Mouse (Mus musculus) forebrain, embryonic 11.5 days (tissue): Measurements from ENCODE around the gene Anpep. TPM values are rescaled to one million over a fixed set of nuclear protein-coding genes. Genes with fewer than 3 reads are reported as not detected.

Source experiments
- ATAC-seq: fragments of 200-750 bp; cut with Nextera tagmentation; replicated peaks from 2 replicates; pipeline ENCODE4 v1.8.0; 2017; ENCODE audit warnings: moderate TSS enrichment; ENCODE audit not compliant: low FRiP score
- DNase-seq: peaks from one replicate; pipeline ENCODE4 v3.0.0-alpha.2; 2017; ENCODE audit warnings: low spot score
- H3K27ac ChIP-seq: fragments of 300-500 bp; sonication (generic); 2 replicates; pipeline ENCODE4 v1.5.1; 2014; ENCODE audit warnings: low read depth, low read length
- H3K27me3 ChIP-seq: fragments of 300-500 bp; sonication (generic); 2 replicates; pipeline ENCODE4 v1.6.1; 2014; ENCODE audit warnings: mild to moderate bottlenecking, low read length, mixed read lengths; ENCODE audit not compliant: control insufficient read depth, insufficient read depth
- H3K36me3 ChIP-seq: fragments of 300-500 bp; sonication (generic); 2 replicates; pipeline ENCODE4 v1.6.1; 2014; ENCODE audit warnings: mild to moderate bottlenecking, low read length, moderate library complexity, mixed read lengths; ENCODE audit not compliant: control insufficient read depth, insufficient read depth
- H3K4me1 ChIP-seq: fragments of 300-500 bp; sonication (generic); replicated peaks from 2 replicates; pipeline ENCODE4 v1.6.1; 2014; ENCODE audit warnings: low read length, mixed read lengths; ENCODE audit not compliant: control insufficient read depth, insufficient read depth
- H3K4me2 ChIP-seq: fragments of 300-500 bp; sonication (generic); 2 replicates; pipeline ENCODE4 v1.6.1; 2014; ENCODE audit warnings: low read depth, mild to moderate bottlenecking, low read length, moderate library complexity, mixed read lengths; ENCODE audit not compliant: severe bottlenecking
- H3K4me3 ChIP-seq: fragments of 300-500 bp; sonication (generic); 2 replicates; pipeline ENCODE4 v1.5.1; 2014; ENCODE audit warnings: low read depth, low read length
- H3K9ac ChIP-seq: fragments of 300-500 bp; sonication (generic); 2 replicates; pipeline ENCODE4 v1.6.1; 2014; ENCODE audit warnings: low read length
- H3K9me3 ChIP-seq: fragments of 300-500 bp; sonication (generic); 2 replicates; pipeline ENCODE4 v1.6.1; 2016; ENCODE audit warnings: low read length, mixed read lengths; ENCODE audit not compliant: control insufficient read depth
- WGBS: fragments of 180-500 bp; shearing (Covaris S2); extraction: QIAGEN DNeasy Blood & Tissue Kit; methylation state at CpG from one replicate; pipeline ENCODE4 v1.1.7; 2014; 5-methylcytosine and 5-hydroxymethylcytosine counted together
- polyA plus RNA-seq: library from polyadenylated mRNA; unstranded; fragments of >200 nt; fragmentation: Nextera tagmentation; extraction: Ambion mirVana; gene quantifications from 2 replicates; pipeline ENCODE4 v1.2.1, GENCODE M21; 2014

Anpep gene
- 4.1 and 4.6 TPM in 2 replicates for polyA plus RNA-seq

DNA sequence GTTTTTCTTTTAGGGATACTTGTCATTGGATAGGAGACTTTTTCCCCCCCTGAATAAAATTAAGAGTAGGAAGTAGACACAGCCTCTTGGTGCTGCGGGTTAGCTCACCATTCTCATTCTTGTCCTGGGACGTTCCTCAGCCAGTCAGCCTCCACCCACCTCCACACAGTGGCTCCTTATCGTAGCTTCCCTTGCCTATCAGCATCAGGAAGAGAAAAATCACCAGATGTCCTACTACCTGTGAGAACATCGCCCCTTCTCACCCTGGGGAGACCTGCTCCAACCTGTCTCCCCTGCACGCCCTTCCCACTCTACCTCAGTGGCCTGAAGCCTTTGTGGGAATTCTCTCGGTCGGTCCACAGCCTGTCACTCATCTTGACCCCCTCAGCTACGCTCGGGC lies at the start of gene Anpep:
Anpep (minus strand) TSS at position 249 of the 400 bp plus-strand sequence.
- Histone ChIP-seq H3K27me3 (no peaks in the 10 kb centered on the region), H3K4me3 (no peak within 1 kb of the TSS), H3K4me1 (no peaks in the 10 kb centered on the region), H3K27ac (no peak within 1 kb of the TSS; the same call in 1 of the 2 replicates), H3K9me3 (no peaks in the 10 kb centered on the region), H3K4me2 (no peak within 1 kb of the TSS), H3K9ac (no peak within 1 kb of the TSS), H3K36me3 (no peaks in the 10 kb centered on the region)
- DNase-seq (no peak), ATAC-seq (no peak)
- WGBS: 85% methylated on average over 9 of the region's 9 CpGs

DNA sequence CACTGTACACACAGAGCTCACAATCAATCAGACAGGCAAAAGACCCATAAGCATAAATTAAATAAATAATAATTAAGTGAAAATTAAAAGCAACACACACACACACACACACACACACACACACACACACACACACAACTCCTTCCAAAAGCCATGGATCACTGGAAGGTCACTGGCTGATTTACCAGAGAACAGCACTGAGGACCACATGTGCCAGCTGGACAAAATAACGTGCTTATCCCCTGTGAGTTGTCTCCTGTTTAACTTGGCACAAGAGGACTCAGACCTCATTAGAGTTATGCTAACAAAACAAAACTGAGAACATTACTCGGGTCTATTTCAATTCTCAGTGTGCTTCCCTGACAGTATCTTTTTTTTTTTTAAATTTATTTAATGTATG lies 46.5 kb upstream of the Anpep start:
- 88% methylated on average over 2 of the region's 2 CpGs for WGBS
- no peaks in the 10 kb centered on the region for H3K36me3 ChIP-seq
- H3K27ac ChIP-seq: no peak overlapping the region
- H3K4me2 ChIP-seq: no peak overlapping the region
- no peak overlapping the region for H3K4me3 ChIP-seq
- H3K9ac ChIP-seq: no peak overlapping the region
- no peaks in the 10 kb centered on the region for H3K27me3 ChIP-seq
- no peaks in the 10 kb centered on the region for H3K9me3 ChIP-seq
- ATAC-seq (no peak), DNase-seq (no peak)
- no peaks in the 10 kb centered on the region for H3K4me1 ChIP-seq

DNA sequence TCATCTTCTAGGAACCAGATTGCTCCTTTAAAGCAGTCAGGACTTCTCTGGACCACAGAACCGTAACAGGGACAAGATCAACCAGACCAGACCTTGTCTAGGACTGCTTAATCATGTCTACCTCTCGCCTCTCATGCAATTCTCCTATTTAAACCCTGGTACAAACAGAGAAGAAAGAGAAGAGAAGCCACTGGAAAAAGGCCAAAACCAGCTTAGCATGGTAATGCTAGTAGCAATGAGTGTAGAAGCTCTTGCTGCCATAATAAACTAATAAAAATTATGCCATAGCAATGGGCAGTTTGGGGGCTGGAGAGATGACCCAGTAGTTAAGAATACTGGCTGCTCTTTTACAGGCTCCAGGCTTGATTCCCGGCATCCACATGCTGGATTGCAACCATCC lies 46.1 kb upstream of the Anpep start:
- Histone ChIP-seq H3K4me2 (no peak overlapping the region), H3K9me3 (no peaks in the 10 kb centered on the region), H3K27me3 (no peaks in the 10 kb centered on the region), H3K27ac (no peak overlapping the region), H3K4me3 (no peak overlapping the region), H3K4me1 (no peaks in the 10 kb centered on the region), H3K36me3 (no peaks in the 10 kb centered on the region), H3K9ac (no peak overlapping the region)
- no peak for DNase-seq
- WGBS: 94% methylated on average over 3 of the region's 3 CpGs
- ATAC-seq: no peak

DNA sequence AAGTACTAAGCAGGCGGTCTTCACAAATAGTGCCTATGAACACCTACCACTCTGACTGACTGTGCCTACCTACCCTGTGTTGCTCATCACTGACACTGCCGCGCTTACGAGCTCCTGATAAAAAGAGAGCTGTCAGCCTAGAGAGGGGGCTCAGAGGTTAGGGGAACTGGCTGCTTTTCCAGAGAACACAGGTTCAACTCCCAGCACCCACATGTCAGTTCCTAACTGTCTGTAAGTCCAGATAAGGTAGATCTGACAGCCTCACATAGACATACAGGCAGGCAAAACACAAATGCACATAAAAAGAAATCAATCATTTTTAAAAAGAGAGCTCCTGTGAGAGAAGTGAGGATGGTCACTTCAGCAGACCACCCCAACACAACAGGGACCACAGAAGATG lies 44.3 kb upstream of the Anpep start:
- Histone ChIP-seq H3K4me3 (no peak overlapping the region), H3K9me3 (no peaks in the 10 kb centered on the region), H3K27ac (no peak overlapping the region), H3K27me3 (no peaks in the 10 kb centered on the region), H3K36me3 (no peaks in the 10 kb centered on the region), H3K4me2 (no peak overlapping the region), H3K9ac (no peak overlapping the region), H3K4me1 (no peaks in the 10 kb centered on the region)
- ATAC-seq (no peak), DNase-seq (no peak)
- WGBS: 94% methylated on average over 4 of the region's 4 CpGs

DNA sequence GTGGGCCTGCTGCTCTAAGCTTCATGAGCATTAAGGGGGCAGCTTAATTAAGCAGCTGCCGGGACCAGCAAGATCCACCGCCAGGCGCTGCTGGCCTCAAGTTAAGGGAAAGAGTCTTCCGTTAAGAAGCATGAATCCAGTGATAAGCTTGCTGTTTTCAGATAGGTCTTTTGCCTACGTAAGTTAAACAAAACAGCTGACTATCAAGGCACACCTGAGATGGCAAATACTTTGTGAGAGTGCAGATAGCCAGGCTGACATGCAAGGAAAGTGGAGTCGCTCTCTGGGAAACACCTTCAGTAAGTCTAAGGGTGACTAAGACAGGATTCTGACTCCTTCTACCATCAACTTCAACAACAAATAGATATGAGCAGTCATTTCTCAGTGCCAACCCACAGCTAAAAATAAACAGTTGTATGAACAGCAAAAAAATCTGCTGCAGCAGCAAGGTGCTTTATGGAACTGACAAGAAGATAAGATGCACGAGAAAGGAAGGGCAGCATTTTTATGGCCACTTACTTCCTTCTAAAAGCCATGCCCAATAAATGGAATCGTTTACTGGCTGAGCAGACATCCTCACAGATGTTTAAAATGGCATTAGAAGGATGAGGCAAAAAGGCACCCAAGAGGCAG lies 42.4 kb upstream of the Anpep start:
- H3K9ac ChIP-seq: no peak overlapping the region
- WGBS: 92% methylated on average over 8 of the region's 8 CpGs
- no peaks in the 10 kb centered on the region for H3K36me3 ChIP-seq
- H3K4me3 ChIP-seq: no peak overlapping the region
- no peak for ATAC-seq
- no peaks in the 10 kb centered on the region for H3K27me3 ChIP-seq
- no peaks in the 10 kb centered on the region for H3K4me1 ChIP-seq
- no peak overlapping the region for H3K27ac ChIP-seq
- DNase-seq: no peak
- no peak overlapping the region for H3K4me2 ChIP-seq
- H3K9me3 ChIP-seq: no peaks in the 10 kb centered on the region

DNA sequence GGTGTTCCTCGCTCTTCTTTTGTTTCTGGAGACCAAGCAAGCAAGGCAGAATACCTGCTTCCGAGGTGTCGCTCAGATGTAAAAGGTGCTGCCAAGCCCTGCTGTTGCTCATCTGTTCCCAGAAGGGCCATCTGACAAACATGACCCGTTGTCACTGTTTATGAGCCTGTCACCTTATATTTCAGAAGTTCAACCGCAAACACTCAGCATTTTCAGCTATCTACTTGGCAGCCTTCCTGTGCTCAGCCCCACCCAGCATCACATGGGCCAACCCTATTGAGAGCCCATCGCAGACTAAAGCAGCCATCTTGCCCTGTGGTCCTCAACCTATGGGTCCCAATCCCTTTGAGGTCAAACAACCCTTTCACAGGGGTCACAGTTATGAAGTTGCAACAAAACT lies 39.9 kb upstream of the Anpep start:
- no peaks in the 10 kb centered on the region for H3K4me1 ChIP-seq
- no peak for ATAC-seq
- H3K27ac ChIP-seq: no peak overlapping the region
- no peak overlapping the region for H3K4me2 ChIP-seq
- 98% methylated on average over 6 of the region's 6 CpGs for WGBS
- no peak overlapping the region for H3K9ac ChIP-seq
- H3K9me3 ChIP-seq: no peaks in the 10 kb centered on the region
- H3K36me3 ChIP-seq: no peaks in the 10 kb centered on the region
- no peak overlapping the region for H3K4me3 ChIP-seq
- no peaks in the 10 kb centered on the region for H3K27me3 ChIP-seq
- DNase-seq: no peak

DNA sequence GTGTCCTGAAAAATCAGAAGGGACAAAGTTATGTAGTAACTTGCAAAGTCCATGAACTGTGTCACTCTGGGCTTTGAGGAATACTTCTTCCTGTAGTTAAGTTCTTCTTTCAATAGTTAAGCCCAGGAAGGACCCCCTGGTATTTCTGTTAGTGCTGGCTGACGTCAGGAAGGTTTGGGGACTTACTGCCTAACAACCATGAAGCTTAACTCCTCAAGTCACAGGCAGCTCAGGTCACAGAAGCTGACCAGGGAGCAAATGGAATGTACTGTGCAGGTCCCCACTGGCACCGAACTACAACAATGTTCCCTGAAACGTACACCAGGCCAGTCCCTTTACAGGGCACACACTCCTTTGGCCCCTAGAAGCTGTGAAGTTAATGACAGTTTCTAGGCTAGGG lies 34.4 kb upstream of the Anpep start:
- Histone ChIP-seq H3K4me2 (no peak overlapping the region), H3K27ac (no peak overlapping the region), H3K4me3 (no peak overlapping the region), H3K9me3 (no peaks in the 10 kb centered on the region), H3K4me1 (no peaks in the 10 kb centered on the region), H3K27me3 (no peaks in the 10 kb centered on the region), H3K36me3 (no peaks in the 10 kb centered on the region; the same call in 1 of the 2 replicates), H3K9ac (no peak overlapping the region)
- ATAC-seq (no peak), DNase-seq (no peak)
- 79% methylated on average over 3 of the region's 3 CpGs for WGBS

DNA sequence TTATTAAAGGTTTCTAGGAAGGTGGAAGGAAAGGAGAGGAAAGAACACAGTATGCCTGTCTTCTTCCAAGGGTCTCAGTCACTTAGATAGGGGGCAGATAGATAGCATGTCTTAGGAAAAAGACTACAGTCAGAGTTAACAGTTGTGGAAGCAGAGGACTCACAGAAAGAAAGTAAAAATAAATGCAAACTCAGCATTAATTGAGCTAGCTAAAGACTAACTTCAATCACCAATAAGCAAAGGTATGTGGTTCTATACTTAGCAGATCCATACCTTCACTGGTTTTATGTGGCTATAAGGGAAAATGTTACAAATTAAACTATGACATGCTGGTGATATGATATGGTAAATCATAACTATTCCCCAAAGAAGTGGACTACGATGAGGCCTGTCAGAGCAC lies 33.9 kb upstream of the Anpep start:
- no peak overlapping the region for H3K9ac ChIP-seq
- no peak overlapping the region for H3K27ac ChIP-seq
- H3K36me3 ChIP-seq: no peaks in the 10 kb centered on the region; the same call in 1 of the 2 replicates
- no peaks in the 10 kb centered on the region for H3K27me3 ChIP-seq
- H3K4me3 ChIP-seq: no peak overlapping the region
- DNase-seq: no peak
- no peaks in the 10 kb centered on the region for H3K9me3 ChIP-seq
- ATAC-seq: no peak
- 92% methylated on average over 1 of the region's 1 CpGs for WGBS
- no peaks in the 10 kb centered on the region for H3K4me1 ChIP-seq
- H3K4me2 ChIP-seq: no peak overlapping the region
